Mouse (Mus musculus) heart, embryonic 11.5 days (tissue): ENCODE measurements at regions not wholly inside any gene's neighbourhood (a gene's known extent, or its start where the extent isn't known, plus 50 kb on each side); places are given as distances from the start of the nearest gene placed in this dataset.
A peak's percentile ranks its signal among the peaks of the same experiment; 100 is the strongest.

Experiments used
- ATAC-seq: fragments of 200-750 bp; cut with Nextera tagmentation; replicated peaks from 2 replicates; pipeline ENCODE4 v1.8.0; 2017; ENCODE audit warnings: moderate library complexity; ENCODE audit not compliant: insufficient number of reproducible peaks, low FRiP score, low TSS enrichment
- H3K27ac ChIP-seq: fragments of 300-500 bp; sonication (generic); 2 replicates; pipeline ENCODE4 v1.5.1; 2014; ENCODE audit warnings: mild to moderate bottlenecking, low read depth, low read length
- H3K27me3 ChIP-seq: fragments of 300-500 bp; sonication (generic); 2 replicates; pipeline ENCODE4 v1.6.1; 2014; ENCODE audit warnings: mild to moderate bottlenecking, low read length, mixed read lengths; ENCODE audit not compliant: control insufficient read depth, insufficient read depth
- H3K36me3 ChIP-seq: fragments of 300-500 bp; sonication (generic); 2 replicates; pipeline ENCODE4 v1.6.1; 2014; ENCODE audit warnings: mild to moderate bottlenecking, low read length, moderate library complexity, mixed read lengths; ENCODE audit not compliant: control insufficient read depth, insufficient read depth
- H3K4me1 ChIP-seq: fragments of 300-500 bp; sonication (generic); 2 replicates; pipeline ENCODE4 v1.6.1; 2014; ENCODE audit warnings: low read length; ENCODE audit not compliant: control insufficient read depth, insufficient read depth
- H3K4me2 ChIP-seq: fragments of 300-500 bp; sonication (generic); 2 replicates; pipeline ENCODE4 v1.6.1; 2014; ENCODE audit warnings: mild to moderate bottlenecking, moderate library complexity
- H3K4me3 ChIP-seq: fragments of 300-500 bp; sonication (generic); 2 replicates; pipeline ENCODE4 v1.5.1; 2014; ENCODE audit warnings: low read depth, low read length
- H3K9ac ChIP-seq: fragments of 300-500 bp; sonication (generic); 2 replicates; pipeline ENCODE4 v1.6.1; 2014; ENCODE audit warnings: mild to moderate bottlenecking, low read depth, low read length, moderate library complexity
- H3K9me3 ChIP-seq: fragments of 300-500 bp; sonication (generic); replicated peaks from 2 replicates; pipeline ENCODE4 v1.6.1; 2016; ENCODE audit warnings: low read length; ENCODE audit not compliant: control insufficient read depth
- WGBS: fragments of 180-500 bp; shearing (Covaris S2); extraction: QIAGEN DNeasy Blood & Tissue Kit; methylation state at CpG from one replicate; pipeline ENCODE4 v1.1.7; 2014; ENCODE audit not compliant: insufficient replicate concordance; 5-methylcytosine and 5-hydroxymethylcytosine counted together

- no peak overlapping the region for H3K4me3 ChIP-seq
- H3K9ac ChIP-seq: no peak overlapping the region
- no peaks in the 10 kb centered on the region for H3K9me3 ChIP-seq
- no peak for ATAC-seq
- no peak overlapping the region for H3K27ac ChIP-seq
- no peaks in the 10 kb centered on the region for H3K36me3 ChIP-seq
- whole genome bisulfite sequencing: 70% methylated on average over 2 of the region's 2 CpGs
- no peaks in the 10 kb centered on the region for H3K27me3 ChIP-seq
- no peaks in the 10 kb centered on the region for H3K4me1 ChIP-seq
- no peak overlapping the region for H3K4me2 ChIP-seq
Observed at GRCm38 (mm10) chr9:88268811-88269210, 58.2 kb upstream of the Nt5e start.

GRCm38 (mm10) chr9:88269216-88269615 is 57.8 kb upstream of the Nt5e start:
- WGBS: 87% methylated on average over 5 of the region's 5 CpGs
- H3K4me1 ChIP-seq: no peaks in the 10 kb centered on the region
- no peaks in the 10 kb centered on the region for H3K27me3 ChIP-seq
- no peaks in the 10 kb centered on the region for H3K36me3 ChIP-seq
- no peak overlapping the region for H3K4me3 ChIP-seq
- no peak overlapping the region for H3K4me2 ChIP-seq
- no peaks in the 10 kb centered on the region for H3K9me3 ChIP-seq
- H3K9ac ChIP-seq: no peak overlapping the region
- H3K27ac ChIP-seq: no peak overlapping the region
- no peak for ATAC-seq

GRCm38 (mm10) chr9:88270836-88271235 is 56.2 kb upstream of the Nt5e start:
- no peak for ATAC-seq
- Histone ChIP-seq H3K4me1 (no peaks in the 10 kb centered on the region), H3K27me3 (no peaks in the 10 kb centered on the region), H3K4me3 (no peak overlapping the region), H3K27ac (no peak overlapping the region), H3K9ac (no peak overlapping the region), H3K36me3 (no peaks in the 10 kb centered on the region), H3K4me2 (no peak overlapping the region), H3K9me3 (no peaks in the 10 kb centered on the region)
- WGBS: 73% methylated on average over 1 of the region's 1 CpGs

- 67% methylated on average over 4 of the region's 4 CpGs for WGBS
- H3K27ac ChIP-seq: no peak overlapping the region
Observed at GRCm38 (mm10) chr9:88273304-88273703, 53.7 kb upstream of the Nt5e start.

GRCm38 (mm10) chr9:88274040-88274439 is 53.0 kb upstream of the Nt5e start:
- Histone ChIP-seq H3K9ac (no peak overlapping the region), H3K9me3 (no peaks in the 10 kb centered on the region), H3K36me3 (no peaks in the 10 kb centered on the region), H3K27me3 (no peaks in the 10 kb centered on the region), H3K27ac (no peak overlapping the region), H3K4me1 (peaks cover 8% of the 10 kb centered on the region), H3K4me2 (no peak overlapping the region), H3K4me3 (no peak overlapping the region)
- ATAC-seq: 0 out of 2 replicates have a peak, but pooled peaks have one; percentile 43

More at GRCm38 (mm10) chr9:88273304-88273703, 53.7 kb upstream of the Nt5e start:
- peaks cover 8% of the 10 kb centered on the region for H3K4me1 ChIP-seq
- no peaks in the 10 kb centered on the region for H3K27me3 ChIP-seq
- H3K36me3 ChIP-seq: no peaks in the 10 kb centered on the region
- H3K9ac ChIP-seq: no peak overlapping the region
- H3K9me3 ChIP-seq: no peaks in the 10 kb centered on the region
- no peak overlapping the region for H3K4me2 ChIP-seq
- ATAC-seq: no peak
- no peak overlapping the region for H3K4me3 ChIP-seq

- no peak for ATAC-seq
- H3K4me2 ChIP-seq: no peak overlapping the region
- H3K4me1 ChIP-seq: peaks cover 8% of the 10 kb centered on the region
- no peaks in the 10 kb centered on the region for H3K9me3 ChIP-seq
- WGBS: 79% methylated on average over 3 of the region's 3 CpGs
- no peak overlapping the region for H3K9ac ChIP-seq
- no peaks in the 10 kb centered on the region for H3K36me3 ChIP-seq
- H3K27me3 ChIP-seq: no peaks in the 10 kb centered on the region
- H3K4me3 ChIP-seq: no peak overlapping the region
- H3K27ac ChIP-seq: no peak overlapping the region
Observed at GRCm38 (mm10) chr9:88274681-88275336, 52.2 kb upstream of the Nt5e start.

GRCm38 (mm10) chr9:88276023-88276568 is 50.9 kb upstream of the Nt5e start:
- WGBS: 51% methylated on average over 3 of the region's 3 CpGs
- no peak overlapping the region for H3K9ac ChIP-seq
- no peak overlapping the region for H3K4me3 ChIP-seq
- H3K27me3 ChIP-seq: no peaks in the 10 kb centered on the region
- no peaks in the 10 kb centered on the region for H3K36me3 ChIP-seq
- no peak overlapping the region; the same call in 1 of the 2 replicates for H3K27ac ChIP-seq
- no peaks in the 10 kb centered on the region for H3K9me3 ChIP-seq
- H3K4me2 ChIP-seq: no peak overlapping the region
- ATAC-seq: no peak
- H3K4me1 ChIP-seq: peaks cover 8% of the 10 kb centered on the region

- H3K27me3 ChIP-seq: no peaks in the 10 kb centered on the region
- 57% methylated on average over 6 of the region's 6 CpGs for WGBS
- H3K27ac ChIP-seq: peak overlapping the region; percentile 50; the same call in 1 of the 2 replicates
- H3K4me1 ChIP-seq: peaks cover 8% of the 10 kb centered on the region
- H3K9me3 ChIP-seq: no peaks in the 10 kb centered on the region
- no peak overlapping the region for H3K4me2 ChIP-seq
- no peaks in the 10 kb centered on the region for H3K36me3 ChIP-seq
- H3K4me3 ChIP-seq: no peak overlapping the region
- ATAC-seq: no peak
- H3K9ac ChIP-seq: no peak overlapping the region
Observed at GRCm38 (mm10) chr9:88277031-88277430, 50.0 kb upstream of the Nt5e start.
